Mouse (Mus musculus) neural tube, embryonic 12.5 days (tissue): ENCODE measurements around the gene Gm12117. TPM values are rescaled to one million over a fixed set of nuclear protein-coding genes. Genes with fewer than 3 reads are reported as not detected.
A peak's percentile ranks its signal among the peaks of the same experiment; 100 is the strongest.

Source experiments
- ATAC-seq: fragments of 200-750 bp; cut with Nextera tagmentation; 2 replicates; pipeline ENCODE4 v1.8.0; 2017; ENCODE audit warnings: low read depth, mild to moderate bottlenecking, moderate TSS enrichment, moderate library complexity; ENCODE audit not compliant: low FRiP score
- H3K27ac ChIP-seq: fragments of 300-500 bp; sonication (generic); 2 replicates; pipeline ENCODE4 v1.5.1; 2016
- H3K27me3 ChIP-seq: fragments of 300-500 bp; sonication (generic); replicated peaks from 2 replicates; pipeline ENCODE4 v1.6.1; 2016; ENCODE audit warnings: mild to moderate bottlenecking
- H3K36me3 ChIP-seq: fragments of 300-500 bp; sonication (generic); 2 replicates; pipeline ENCODE4 v1.6.1; 2016; ENCODE audit warnings: mild to moderate bottlenecking
- H3K4me1 ChIP-seq: fragments of 300-500 bp; sonication (generic); 2 replicates; pipeline ENCODE4 v1.6.1; 2016
- H3K4me2 ChIP-seq: fragments of 300-500 bp; sonication (generic); replicated peaks from 2 replicates; pipeline ENCODE4 v1.6.1; 2016; ENCODE audit warnings: mild to moderate bottlenecking
- H3K4me3 ChIP-seq: fragments of 300-500 bp; sonication (generic); 2 replicates; pipeline ENCODE4 v1.5.1; 2016
- H3K9ac ChIP-seq: fragments of 300-500 bp; sonication (generic); 2 replicates; pipeline ENCODE4 v1.6.1; 2016; ENCODE audit warnings: mild to moderate bottlenecking
- H3K9me3 ChIP-seq: fragments of 300-500 bp; sonication (generic); 2 replicates; pipeline ENCODE4 v1.6.1; 2016; ENCODE audit warnings: mild to moderate bottlenecking
- WGBS: fragments of 180-500 bp; shearing (Covaris S2); methylation state at CpG from one replicate; pipeline ENCODE4 v1.1.7; 2016; 5-methylcytosine and 5-hydroxymethylcytosine counted together
- polyA plus RNA-seq: library from polyadenylated mRNA; unstranded; fragments of >200 nt; fragmentation: Nextera tagmentation; extraction: Ambion mirVana; gene quantifications from 2 replicates; pipeline ENCODE4 v1.2.1, GENCODE M21; 2016

The Gm12117 gene
- polyA plus RNA-seq, result not detected in 2 replicates

- Histone ChIP-seq H3K4me1 (no peaks in the 10 kb centered on the region), H3K9ac (no peak within 1 kb of the TSS), H3K4me3 (no peak within 1 kb of the TSS), H3K27ac (no peak within 1 kb of the TSS), H3K36me3 (no peaks in the 10 kb centered on the region), H3K4me2 (no peak within 1 kb of the TSS), H3K27me3 (no peaks in the 10 kb centered on the region), H3K9me3 (no peaks in the 10 kb centered on the region)
- WGBS, result 97% methylated on average over 3 of the region's 3 CpGs
- ATAC-seq, result no peak
Measured at GRCm38 (mm10) chr11:33276637-33277036, at the start of gene Gm12117. Gm12117 (minus strand) TSS chr11:33276737.

DNA sequence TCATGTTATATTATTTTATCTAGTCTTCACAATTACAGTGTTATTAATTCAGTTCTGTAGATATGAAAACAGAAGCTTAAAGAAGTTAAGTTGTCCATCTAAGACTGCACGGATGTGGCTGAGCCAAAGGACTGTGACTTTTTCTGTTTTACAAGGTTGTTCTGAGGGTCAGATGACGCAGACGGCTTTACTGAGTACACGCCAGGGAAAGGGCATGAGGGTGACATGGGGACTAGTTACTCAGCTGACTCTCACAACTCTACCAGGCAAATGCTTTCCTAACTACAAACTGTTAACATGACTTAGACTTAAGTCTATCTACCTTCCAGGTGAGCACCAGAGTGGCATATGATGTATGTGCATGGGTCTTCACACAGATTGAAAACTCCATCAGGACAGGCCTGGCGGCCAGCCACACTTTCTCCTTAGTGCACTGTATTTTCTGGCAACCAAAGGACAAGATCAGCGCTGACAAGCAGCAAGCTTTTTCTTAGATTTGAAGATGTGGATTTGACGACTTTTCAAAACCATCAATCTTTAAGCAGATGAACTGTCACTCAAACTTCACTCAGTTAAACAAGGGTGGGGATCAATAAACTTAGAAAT, 42.6 kb upstream of the Gm12117 start:
- no peaks in the 10 kb centered on the region for H3K36me3 ChIP-seq
- H3K9ac ChIP-seq, result no peak overlapping the region
- 86% methylated on average over 7 of the region's 7 CpGs for WGBS
- H3K4me1 ChIP-seq, result no peaks in the 10 kb centered on the region
- no peak overlapping the region for H3K4me2 ChIP-seq
- no peaks in the 10 kb centered on the region for H3K9me3 ChIP-seq
- no peak overlapping the region for H3K4me3 ChIP-seq
- no peaks in the 10 kb centered on the region for H3K27me3 ChIP-seq
- ATAC-seq, result no peak
- H3K27ac ChIP-seq, result no peak overlapping the region

DNA sequence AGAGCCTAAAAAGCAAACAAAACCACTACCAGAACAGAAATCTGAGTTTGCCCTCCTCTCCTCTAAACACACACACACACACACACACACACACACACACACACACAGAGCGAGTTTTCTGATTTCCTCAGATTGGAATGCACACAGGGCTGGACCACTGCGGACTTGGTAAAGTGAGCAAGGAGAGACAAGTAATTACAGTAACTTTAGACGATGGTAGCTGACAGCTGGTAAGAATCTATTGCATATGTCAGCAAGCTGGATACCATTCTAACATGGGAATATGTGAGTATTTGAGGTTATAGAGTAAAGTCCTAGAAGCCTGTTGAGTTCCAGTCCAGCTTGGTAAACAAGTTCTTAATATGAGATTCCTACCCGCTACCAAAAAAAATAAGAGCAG, 33.0 kb upstream of the Gm12117 start:
- no peaks in the 10 kb centered on the region for H3K27me3 ChIP-seq
- no peaks in the 10 kb centered on the region for H3K4me1 ChIP-seq
- ATAC-seq, result no peak
- no peak overlapping the region for H3K27ac ChIP-seq
- H3K36me3 ChIP-seq, result no peaks in the 10 kb centered on the region
- WGBS, result 81% methylated on average over 4 of the region's 4 CpGs
- no peak overlapping the region for H3K4me2 ChIP-seq
- no peaks in the 10 kb centered on the region for H3K9me3 ChIP-seq
- no peak overlapping the region for H3K4me3 ChIP-seq
- no peak overlapping the region for H3K9ac ChIP-seq

GRCm38 (mm10) chr11:33300859-33301258, 24.3 kb upstream of the Gm12117 start:
- H3K9me3 ChIP-seq, result no peaks in the 10 kb centered on the region
- H3K4me2 ChIP-seq, result no peak overlapping the region
- peak; percentile 56; the same call in 1 of the 2 replicates for ATAC-seq
- H3K27ac ChIP-seq, result no peak overlapping the region
- no peaks in the 10 kb centered on the region for H3K27me3 ChIP-seq
- no peak overlapping the region for H3K4me3 ChIP-seq
- WGBS, result 37% methylated on average over 8 of the region's 8 CpGs
- no peak overlapping the region for H3K9ac ChIP-seq
- H3K36me3 ChIP-seq, result no peaks in the 10 kb centered on the region
- peaks cover 10% of the 10 kb centered on the region; the same call in 1 of the 2 replicates for H3K4me1 ChIP-seq

DNA sequence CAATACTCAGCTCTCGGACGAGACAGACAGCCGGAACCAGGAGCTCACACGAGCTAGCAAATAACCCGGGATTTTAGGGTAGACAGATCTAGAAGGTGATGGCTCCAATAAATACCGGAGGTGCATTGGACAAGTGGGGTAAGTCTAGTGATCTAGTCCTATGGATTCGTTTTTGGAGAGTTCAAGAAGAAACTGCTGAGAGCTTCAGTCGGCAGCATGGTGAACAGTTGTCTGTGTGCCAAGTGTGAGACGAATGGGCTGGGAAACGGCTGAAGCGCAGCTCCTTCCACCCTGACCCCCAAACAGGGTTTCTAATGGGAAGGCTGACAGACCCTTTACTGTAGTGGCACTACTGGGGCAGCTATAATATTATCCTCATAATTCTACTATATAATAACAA, 22.8 kb upstream of the Gm12117 start:
- no peak for ATAC-seq
- 35% methylated on average over 11 of the region's 11 CpGs for WGBS

GRCm38 (mm10) chr11:33297121-33297520, 20.6 kb upstream of the Gm12117 start:
- Histone ChIP-seq H3K4me2 (no peak overlapping the region), H3K4me3 (no peak overlapping the region), H3K27ac (no peak overlapping the region), H3K9ac (no peak overlapping the region), H3K4me1 (peaks cover 10% of the 10 kb centered on the region; the same call in 1 of the 2 replicates), H3K9me3 (no peaks in the 10 kb centered on the region), H3K27me3 (no peaks in the 10 kb centered on the region), H3K36me3 (no peaks in the 10 kb centered on the region)
- peak; percentile 75 for ATAC-seq
- WGBS, result 45% methylated on average over 8 of the region's 8 CpGs

More for the DNA sequence above, 22.8 kb upstream of the Gm12117 start:
- peaks cover 10% of the 10 kb centered on the region; the same call in 1 of the 2 replicates for H3K4me1 ChIP-seq
- H3K9ac ChIP-seq, result no peak overlapping the region
- no peaks in the 10 kb centered on the region for H3K27me3 ChIP-seq
- no peaks in the 10 kb centered on the region for H3K36me3 ChIP-seq
- H3K4me2 ChIP-seq, result no peak overlapping the region; the same call in 1 of the 2 replicates
- 0 out of 2 replicates have a peak overlapping the region, but pooled peaks have one; percentile 37 for H3K27ac ChIP-seq
- no peak overlapping the region for H3K4me3 ChIP-seq
- H3K9me3 ChIP-seq, result no peaks in the 10 kb centered on the region

DNA sequence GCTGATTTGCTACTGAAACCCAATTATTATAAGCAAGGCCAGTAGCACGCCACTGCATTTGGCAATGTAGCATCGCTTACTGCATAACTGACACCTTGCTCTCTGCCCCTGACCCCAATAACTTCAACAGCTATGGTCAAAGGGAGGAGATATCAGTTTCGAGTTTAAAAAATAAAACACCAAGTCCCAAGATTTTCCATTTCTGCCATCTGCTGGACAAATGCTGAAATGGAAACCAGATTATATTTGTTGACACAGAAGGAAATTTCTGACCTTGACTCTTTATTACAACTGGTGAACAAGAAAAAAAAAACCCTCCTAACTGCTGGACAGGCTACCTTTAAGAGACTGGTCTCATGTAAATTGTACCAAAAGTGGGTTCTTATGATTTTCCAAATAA, 18.9 kb upstream of the Gm12117 start:
- Histone ChIP-seq H3K27me3 (no peaks in the 10 kb centered on the region), H3K4me2 (no peak overlapping the region), H3K27ac (no peak overlapping the region), H3K9me3 (no peaks in the 10 kb centered on the region), H3K4me3 (no peak overlapping the region), H3K4me1 (peaks cover 7% of the 10 kb centered on the region; the same call in 1 of the 2 replicates), H3K9ac (no peak overlapping the region), H3K36me3 (no peaks in the 10 kb centered on the region)
- no peak for ATAC-seq
- 60% methylated on average over 3 of the region's 3 CpGs for WGBS

DNA sequence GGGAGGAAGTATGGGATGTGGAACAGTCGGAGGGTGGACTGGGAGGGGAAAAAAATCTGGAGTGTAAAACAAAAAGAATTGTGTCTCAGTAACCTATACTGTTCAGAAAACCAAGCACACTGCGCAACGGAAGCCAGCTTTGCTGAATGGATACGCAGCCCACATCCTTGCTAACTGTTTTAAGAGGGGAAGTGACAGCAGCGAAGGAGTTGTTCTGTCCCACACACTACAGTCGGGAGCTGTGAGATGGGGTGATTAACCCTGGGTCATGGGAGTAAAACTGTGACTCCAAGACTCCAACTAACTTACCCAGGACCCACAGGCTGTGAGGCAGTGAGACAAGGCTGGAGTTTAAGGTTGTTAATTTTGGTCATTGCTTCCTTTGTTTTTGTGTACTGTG, 17.5 kb upstream of the Gm12117 start:
- no peaks in the 10 kb centered on the region for H3K36me3 ChIP-seq
- no peak for ATAC-seq
- H3K9ac ChIP-seq, result no peak overlapping the region
- WGBS, result 79% methylated on average over 6 of the region's 6 CpGs
- H3K4me1 ChIP-seq, result no peaks in the 10 kb centered on the region
- no peaks in the 10 kb centered on the region for H3K9me3 ChIP-seq
- H3K4me2 ChIP-seq, result no peak overlapping the region
- no peak overlapping the region for H3K27ac ChIP-seq
- H3K27me3 ChIP-seq, result no peaks in the 10 kb centered on the region
- H3K4me3 ChIP-seq, result no peak overlapping the region

DNA sequence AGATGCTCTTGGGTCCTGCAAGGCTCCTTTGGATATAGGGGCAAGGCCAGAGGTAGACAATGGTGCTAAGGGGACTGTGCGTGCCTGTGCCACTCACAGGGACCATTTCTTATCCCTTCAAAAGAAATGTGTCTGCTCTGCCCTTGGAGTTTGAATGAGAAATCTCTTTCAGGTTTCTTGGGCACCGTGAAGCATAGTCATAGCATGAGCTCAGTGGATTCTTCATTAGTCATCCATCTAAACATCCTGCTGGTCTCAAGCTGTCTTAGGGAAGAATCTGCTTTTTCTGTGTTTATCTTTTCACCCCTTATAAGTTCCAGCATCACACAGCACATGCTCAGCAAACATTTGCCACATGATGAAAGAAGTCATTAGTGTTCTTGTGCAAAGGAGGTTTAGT, 2.0 kb upstream of the Gm12117 start:
- H3K9me3 ChIP-seq, result no peaks in the 10 kb centered on the region
- H3K27ac ChIP-seq, result no peak overlapping the region
- WGBS, result 90% methylated on average over 2 of the region's 2 CpGs
- ATAC-seq, result no peak
- no peaks in the 10 kb centered on the region for H3K4me1 ChIP-seq
- no peaks in the 10 kb centered on the region for H3K36me3 ChIP-seq
- H3K27me3 ChIP-seq, result no peaks in the 10 kb centered on the region
- H3K9ac ChIP-seq, result no peak overlapping the region
- H3K4me2 ChIP-seq, result no peak overlapping the region
- no peak overlapping the region for H3K4me3 ChIP-seq

DNA sequence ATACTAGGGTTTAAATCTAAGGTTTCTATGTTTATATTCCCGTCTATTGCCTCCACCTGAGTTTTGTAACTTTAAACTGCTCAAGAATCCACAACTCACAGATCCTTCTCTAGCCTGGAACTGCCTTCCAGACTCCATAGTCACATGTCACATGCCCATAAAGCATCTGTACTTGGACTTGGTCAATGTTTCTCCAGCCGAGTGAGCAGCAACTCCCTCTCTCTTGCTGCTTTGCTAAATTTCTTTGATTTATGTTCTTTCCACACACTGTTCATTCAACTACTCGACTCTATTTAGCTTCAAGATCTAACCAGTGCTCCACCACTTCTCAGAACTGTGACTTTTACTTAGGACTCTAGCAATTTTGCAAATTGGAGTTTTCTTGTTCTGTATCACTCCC, 1.7 kb downstream of the Gm12117 start:
- H3K36me3 ChIP-seq, result no peaks in the 10 kb centered on the region
- H3K9ac ChIP-seq, result no peak overlapping the region
- no peaks in the 10 kb centered on the region for H3K27me3 ChIP-seq
- H3K4me3 ChIP-seq, result no peak overlapping the region
- H3K4me1 ChIP-seq, result no peaks in the 10 kb centered on the region
- WGBS, result 63% methylated on average over 3 of the region's 3 CpGs
- H3K9me3 ChIP-seq, result no peaks in the 10 kb centered on the region
- no peak for ATAC-seq
- H3K27ac ChIP-seq, result no peak overlapping the region
- no peak overlapping the region for H3K4me2 ChIP-seq

GRCm38 (mm10) chr11:33274294-33274693, 2.2 kb downstream of the Gm12117 start:
- H3K9me3 ChIP-seq, result no peaks in the 10 kb centered on the region
- ATAC-seq, result no peak
- 84% methylated on average over 1 of the region's 1 CpGs for WGBS

GRCm38 (mm10) chr11:33240295-33240694, 36.2 kb downstream of the Gm12117 start:
- Histone ChIP-seq H3K36me3 (no peaks in the 10 kb centered on the region), H3K9ac (no peak overlapping the region), H3K4me2 (no peak overlapping the region), H3K27me3 (no peaks in the 10 kb centered on the region), H3K4me1 (no peaks in the 10 kb centered on the region), H3K9me3 (no peaks in the 10 kb centered on the region), H3K4me3 (no peak overlapping the region), H3K27ac (no peak overlapping the region)
- no peak for ATAC-seq
- WGBS, result 50% methylated on average over 3 of the region's 3 CpGs

More at GRCm38 (mm10) chr11:33274294-33274693, 2.2 kb downstream of the Gm12117 start:
- Histone ChIP-seq H3K4me1 (no peaks in the 10 kb centered on the region), H3K36me3 (no peaks in the 10 kb centered on the region), H3K4me2 (no peak overlapping the region), H3K27me3 (no peaks in the 10 kb centered on the region), H3K4me3 (no peak overlapping the region), H3K9ac (no peak overlapping the region), H3K27ac (no peak overlapping the region)

DNA sequence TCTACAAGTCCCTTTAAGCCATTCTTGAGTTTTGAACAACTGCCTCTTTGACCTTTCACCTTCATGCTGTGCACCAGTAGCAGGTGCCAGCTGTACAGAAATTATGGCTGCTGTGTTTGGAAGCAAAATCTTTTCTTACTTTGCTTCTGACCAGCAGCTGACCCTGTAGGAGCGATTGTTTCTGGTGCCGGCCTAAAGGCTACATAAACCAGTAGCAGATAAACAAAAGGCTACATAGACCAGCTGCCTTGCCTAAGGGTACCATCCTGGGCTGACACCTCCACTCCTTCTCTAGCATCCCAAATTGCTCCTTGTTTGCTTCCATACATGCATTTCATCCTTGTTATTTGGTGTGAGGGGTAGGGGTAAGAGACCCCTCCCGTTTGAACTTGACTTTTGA, 42.4 kb downstream of the Gm12117 start:
- Histone ChIP-seq H3K27ac (no peak overlapping the region), H3K4me3 (no peak overlapping the region), H3K4me2 (no peak overlapping the region), H3K9ac (no peak overlapping the region), H3K36me3 (no peaks in the 10 kb centered on the region), H3K4me1 (peaks cover 9% of the 10 kb centered on the region), H3K27me3 (no peaks in the 10 kb centered on the region), H3K9me3 (no peaks in the 10 kb centered on the region)
- peak; percentile 65 for ATAC-seq
- 25% methylated on average over 3 of the region's 3 CpGs for WGBS
